Mouse (Mus musculus) embryo, embryonic 9.5 days (tissue): ENCODE measurements around the gene Mr1.

Source experiments
- DNase-seq: peaks from one replicate; pipeline ENCODE4 v3.0.0-alpha.2; 2017; ENCODE audit errors: extremely low spot score

The Mr1 gene

GRCm38 (mm10) chr1:155093971-155094707 lies 52.5 kb downstream of the Mr1 start:
- DNase-seq: no peak

GRCm38 (mm10) chr1:155093145-155093791 lies 53.3 kb downstream of the Mr1 start:
- DNase-seq: no peak

- DNase-seq: peak; percentile 25
Measured at GRCm38 (mm10) chr1:155091842-155092800, 54.5 kb downstream of the Mr1 start.

GRCm38 (mm10) chr1:155091374-155091841 lies 55.2 kb downstream of the Mr1 start:
- no peak for DNase-seq

- no peak for DNase-seq
Measured at GRCm38 (mm10) chr1:155090736-155091135, 55.9 kb downstream of the Mr1 start.

GRCm38 (mm10) chr1:155090327-155090726 lies 56.3 kb downstream of the Mr1 start:
- no peak for DNase-seq

GRCm38 (mm10) chr1:155088847-155089603 lies 57.6 kb downstream of the Mr1 start:
- no peak for DNase-seq

GRCm38 (mm10) chr1:155088046-155088445 lies 58.6 kb downstream of the Mr1 start:
- no peak for DNase-seq

GRCm38 (mm10) chr1:155086893-155087292 lies 59.7 kb downstream of the Mr1 start:
- no peak for DNase-seq

GRCm38 (mm10) chr1:155086416-155086815 lies 60.2 kb downstream of the Mr1 start:
- no peak for DNase-seq

- peak; percentile 4 for DNase-seq
Measured at GRCm38 (mm10) chr1:155084839-155085238, 61.8 kb downstream of the Mr1 start.

- DNase-seq: peak; percentile 98
Measured at GRCm38 (mm10) chr1:155083271-155084265, 63.0 kb downstream of the Mr1 start.

- DNase-seq: no peak
Measured at GRCm38 (mm10) chr1:155082965-155083268, 63.7 kb downstream of the Mr1 start.

GRCm38 (mm10) chr1:155082158-155082964 lies 64.3 kb downstream of the Mr1 start:
- no peak for DNase-seq

- no peak for DNase-seq
Measured at GRCm38 (mm10) chr1:155077675-155078074, 68.9 kb downstream of the Mr1 start.
